Mouse (Mus musculus) lung, adult 2 months (tissue): ENCODE data around the gene Dnah11.

Source experiments
- CTCF ChIP-seq: fragments of 200-500 bp; IDR thresholded peaks from 2 replicates; pipeline ENCODE4 v1.5.1; 2011; ENCODE audit warnings: mild to moderate bottlenecking, low read length, control low read depth; ENCODE audit not compliant: insufficient read depth
- POLR2A ChIP-seq: fragments of 200-500 bp; IDR thresholded peaks from 2 replicates; pipeline ENCODE4 v1.6.1; 2011; ENCODE audit warnings: low read depth, mild to moderate bottlenecking, control low read depth, low read length, borderline replicate concordance; ENCODE audit errors: extremely low read depth

DNA sequence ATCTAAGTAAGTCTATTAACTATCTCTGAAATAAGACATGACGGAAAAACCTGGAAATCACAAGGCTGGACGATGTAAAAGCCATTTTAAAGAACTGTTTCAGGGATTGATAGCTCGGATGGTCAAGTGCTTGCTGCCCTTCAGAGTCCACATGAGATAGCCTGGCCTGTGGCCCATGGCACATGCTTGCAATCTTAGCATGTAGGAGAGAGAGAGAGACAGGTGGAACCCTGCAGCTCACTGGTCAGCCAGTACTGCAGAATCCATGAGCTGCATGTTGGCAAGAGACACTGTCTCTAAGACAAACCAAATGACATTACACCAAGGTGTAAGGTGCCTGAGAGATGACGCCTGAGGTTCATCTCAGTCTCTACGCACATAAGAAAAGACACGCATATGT lies 118.4 kb downstream of the Dnah11 start:
- TF ChIP-seq POLR2A (no peak), CTCF (no peak)
